Mouse (Mus musculus): ENCODE data around the gene Usp3. TPM values are rescaled to one million over a fixed set of nuclear protein-coding genes. Genes with fewer than 3 reads are reported as not detected.

Gene Usp3
- 103 and 106 TPM in 2 replicates for polyA plus RNA-seq (2016; fragmentation: Nextera tagmentation; extraction: Ambion mirVana)

- Histone ChIP-seq H3K27ac (replicated peaks) (peak within 1 kb of the TSS; percentile 99), H3K4me3 (peak within 1 kb of the TSS; percentile 97), H3K36me3 (replicated peaks) (no peaks in the 10 kb centered on the region), H3K9me3 (no peaks in the 10 kb centered on the region), H3K4me1 (peaks cover 74% of the 10 kb centered on the region), H3K27me3 (replicated peaks; ENCODE audit: low read depth, poor library complexity, severe bottlenecking) (peaks cover 13% of the 10 kb centered on the region)
- WGBS, result under 1% methylated on average over 73 of the region's 73 CpGs
- peak; percentile 98 for DNase-seq (ENCODE audit: low spot score)
These were observed at the start of gene Usp3 for GRCm38 (mm10) chr9:66592708-66593612. Gene Usp3 (minus strand): TSS chr9:66593142.

GRCm38 (mm10) chr9:66640491-66640890 is 47.5 kb upstream of the Usp3 start:
- DNase-seq (ENCODE audit: low spot score), result no peak
- H3K27ac ChIP-seq (replicated peaks), result no peak overlapping the region
- H3K36me3 ChIP-seq (replicated peaks), result no peaks in the 10 kb centered on the region
- WGBS, result 86% methylated on average over 7 of the region's 7 CpGs
- H3K9me3 ChIP-seq, result no peaks in the 10 kb centered on the region
- no peaks in the 10 kb centered on the region for H3K4me1 ChIP-seq
- no peak overlapping the region for H3K4me3 ChIP-seq
- H3K27me3 ChIP-seq (replicated peaks; ENCODE audit: low read depth, poor library complexity, severe bottlenecking), result no peaks in the 10 kb centered on the region

GRCm38 (mm10) chr9:66639626-66640025 is 46.7 kb upstream of the Usp3 start:
- DNase-seq (ENCODE audit: low spot score), result no peak
- H3K27me3 ChIP-seq (replicated peaks; ENCODE audit: low read depth, poor library complexity, severe bottlenecking), result no peaks in the 10 kb centered on the region
- no peaks in the 10 kb centered on the region for H3K9me3 ChIP-seq
- H3K36me3 ChIP-seq (replicated peaks), result no peaks in the 10 kb centered on the region
- 96% methylated on average over 2 of the region's 2 CpGs for WGBS
- no peak overlapping the region for H3K27ac ChIP-seq (replicated peaks)
- H3K4me1 ChIP-seq, result no peaks in the 10 kb centered on the region
- no peak overlapping the region for H3K4me3 ChIP-seq

GRCm38 (mm10) chr9:66632441-66632840 is 39.5 kb upstream of the Usp3 start:
- Histone ChIP-seq H3K9me3 (no peaks in the 10 kb centered on the region), H3K4me1 (peaks cover 30% of the 10 kb centered on the region), H3K4me3 (no peak overlapping the region), H3K36me3 (replicated peaks) (no peaks in the 10 kb centered on the region), H3K27me3 (replicated peaks; ENCODE audit: low read depth, poor library complexity, severe bottlenecking) (no peaks in the 10 kb centered on the region), H3K27ac (replicated peaks) (no peak overlapping the region)
- no peak for DNase-seq (ENCODE audit: low spot score)
- WGBS, result 76% methylated on average over 1 of the region's 1 CpGs

GRCm38 (mm10) chr9:66630931-66631330 is 38.0 kb upstream of the Usp3 start:
- Histone ChIP-seq H3K9me3 (no peaks in the 10 kb centered on the region), H3K4me3 (no peak overlapping the region), H3K27ac (replicated peaks) (no peak overlapping the region), H3K36me3 (replicated peaks) (no peaks in the 10 kb centered on the region), H3K27me3 (replicated peaks; ENCODE audit: low read depth, poor library complexity, severe bottlenecking) (no peaks in the 10 kb centered on the region), H3K4me1 (peaks cover 32% of the 10 kb centered on the region)
- no peak for DNase-seq (ENCODE audit: low spot score)
- 14% methylated on average over 1 of the region's 1 CpGs for WGBS

GRCm38 (mm10) chr9:66626661-66627060 is 33.7 kb upstream of the Usp3 start:
- DNase-seq (ENCODE audit: low spot score), result no peak
- H3K27me3 ChIP-seq (replicated peaks; ENCODE audit: low read depth, poor library complexity, severe bottlenecking), result no peaks in the 10 kb centered on the region
- H3K4me1 ChIP-seq, result peaks cover 25% of the 10 kb centered on the region
- 90% methylated on average over 5 of the region's 5 CpGs for WGBS
- no peak overlapping the region for H3K4me3 ChIP-seq
- H3K36me3 ChIP-seq (replicated peaks), result no peaks in the 10 kb centered on the region
- no peak overlapping the region for H3K27ac ChIP-seq (replicated peaks)
- H3K9me3 ChIP-seq, result no peaks in the 10 kb centered on the region

- 85% methylated on average over 4 of the region's 4 CpGs for WGBS
- no peak for DNase-seq (ENCODE audit: low spot score)
- peaks cover 25% of the 10 kb centered on the region for H3K4me1 ChIP-seq
These were observed 33.1 kb upstream of the Usp3 start for GRCm38 (mm10) chr9:66625974-66626530.

GRCm38 (mm10) chr9:66624873-66625272 is 31.9 kb upstream of the Usp3 start:
- H3K9me3 ChIP-seq, result no peaks in the 10 kb centered on the region
- peaks cover 25% of the 10 kb centered on the region for H3K4me1 ChIP-seq
- DNase-seq (ENCODE audit: low spot score), result no peak
- no peak overlapping the region for H3K4me3 ChIP-seq
- no peaks in the 10 kb centered on the region for H3K36me3 ChIP-seq (replicated peaks)
- no peak overlapping the region for H3K27ac ChIP-seq (replicated peaks)
- H3K27me3 ChIP-seq (replicated peaks; ENCODE audit: low read depth, poor library complexity, severe bottlenecking), result no peaks in the 10 kb centered on the region
- WGBS, result 49% methylated on average over 1 of the region's 1 CpGs

More at GRCm38 (mm10) chr9:66625974-66626530, 33.1 kb upstream of the Usp3 start:
- H3K4me3 ChIP-seq, result no peak overlapping the region
- H3K27me3 ChIP-seq (replicated peaks; ENCODE audit: low read depth, poor library complexity, severe bottlenecking), result no peaks in the 10 kb centered on the region
- no peaks in the 10 kb centered on the region for H3K9me3 ChIP-seq
- no peaks in the 10 kb centered on the region for H3K36me3 ChIP-seq (replicated peaks)
- H3K27ac ChIP-seq (replicated peaks), result no peak overlapping the region

GRCm38 (mm10) chr9:66623627-66624026 is 30.7 kb upstream of the Usp3 start:
- WGBS, result 92% methylated on average over 1 of the region's 1 CpGs
- DNase-seq (ENCODE audit: low spot score), result no peak
- H3K27me3 ChIP-seq (replicated peaks; ENCODE audit: low read depth, poor library complexity, severe bottlenecking), result no peaks in the 10 kb centered on the region
- H3K9me3 ChIP-seq, result no peaks in the 10 kb centered on the region
- H3K4me3 ChIP-seq, result no peak overlapping the region
- no peak overlapping the region for H3K27ac ChIP-seq (replicated peaks)
- no peaks in the 10 kb centered on the region for H3K36me3 ChIP-seq (replicated peaks)
- H3K4me1 ChIP-seq, result peaks cover 31% of the 10 kb centered on the region

- Histone ChIP-seq H3K36me3 (replicated peaks) (no peaks in the 10 kb centered on the region), H3K4me3 (0 out of 2 replicates have a peak overlapping the region, but pooled peaks have one; percentile 1), H3K4me1 (peaks cover 27% of the 10 kb centered on the region), H3K27me3 (replicated peaks; ENCODE audit: low read depth, poor library complexity, severe bottlenecking) (no peaks in the 10 kb centered on the region), H3K27ac (replicated peaks) (peak overlapping the region; percentile 78), H3K9me3 (no peaks in the 10 kb centered on the region)
- DNase-seq (ENCODE audit: low spot score), result peak; percentile 73
- 22% methylated on average over 6 of the region's 6 CpGs for WGBS
These were observed 27.6 kb upstream of the Usp3 start for GRCm38 (mm10) chr9:66620581-66620981.

GRCm38 (mm10) chr9:66620055-66620454 is 27.1 kb upstream of the Usp3 start:
- Histone ChIP-seq H3K27ac (replicated peaks) (peak overlapping the region; percentile 78; the same call in 1 of the 2 replicates), H3K27me3 (replicated peaks; ENCODE audit: low read depth, poor library complexity, severe bottlenecking) (no peaks in the 10 kb centered on the region), H3K36me3 (replicated peaks) (no peaks in the 10 kb centered on the region), H3K4me3 (no peak overlapping the region), H3K9me3 (no peaks in the 10 kb centered on the region), H3K4me1 (peaks cover 24% of the 10 kb centered on the region)
- 62% methylated on average over 1 of the region's 1 CpGs for WGBS
- DNase-seq (ENCODE audit: low spot score), result no peak

GRCm38 (mm10) chr9:66617812-66618211 is 24.9 kb upstream of the Usp3 start:
- Histone ChIP-seq H3K4me1 (peaks cover 27% of the 10 kb centered on the region), H3K27me3 (replicated peaks; ENCODE audit: low read depth, poor library complexity, severe bottlenecking) (no peaks in the 10 kb centered on the region), H3K27ac (replicated peaks) (no peak overlapping the region), H3K9me3 (no peaks in the 10 kb centered on the region), H3K4me3 (no peak overlapping the region), H3K36me3 (replicated peaks) (no peaks in the 10 kb centered on the region)
- no peak for DNase-seq (ENCODE audit: low spot score)
- 97% methylated on average over 2 of the region's 2 CpGs for WGBS

- H3K4me3 ChIP-seq, result no peak overlapping the region
- no peaks in the 10 kb centered on the region for H3K27me3 ChIP-seq (replicated peaks; ENCODE audit: low read depth, poor library complexity, severe bottlenecking)
- H3K36me3 ChIP-seq (replicated peaks), result no peaks in the 10 kb centered on the region
- 67% methylated on average over 4 of the region's 4 CpGs for WGBS
- H3K4me1 ChIP-seq, result peaks cover 29% of the 10 kb centered on the region
- no peaks in the 10 kb centered on the region for H3K9me3 ChIP-seq
- DNase-seq (ENCODE audit: low spot score), result no peak
- H3K27ac ChIP-seq (replicated peaks), result no peak overlapping the region
These were observed 23.9 kb upstream of the Usp3 start for GRCm38 (mm10) chr9:66616858-66617257.

Data from embryonic facial prominence, embryonic 10.5 days (tissue).